Mouse (Mus musculus): ENCODE data around the gene Mesd.

The Mesd gene

GRCm38 (mm10) chr7:83939017-83939721 lies 54.9 kb downstream of the Mesd start:
- TF ChIP-seq GATA4 (IDR thresholded peaks at IDR 0.05; ENCODE audit: insufficient replicate concordance, low read length): no peak

- TF ChIP-seq GATA4 (IDR thresholded peaks at IDR 0.05; ENCODE audit: insufficient replicate concordance, low read length): no peak
Measured at GRCm38 (mm10) chr7:83940136-83940535, 55.9 kb downstream of the Mesd start.

- no peak for TF ChIP-seq GATA4 (IDR thresholded peaks at IDR 0.05; ENCODE audit: insufficient replicate concordance, low read length)
Measured at GRCm38 (mm10) chr7:83941701-83942101, 57.4 kb downstream of the Mesd start.

- TF ChIP-seq GATA4 (IDR thresholded peaks at IDR 0.05; ENCODE audit: insufficient replicate concordance, low read length): no peak
Measured at GRCm38 (mm10) chr7:83948743-83949142, 64.5 kb downstream of the Mesd start.

GRCm38 (mm10) chr7:83949662-83950061 lies 65.4 kb downstream of the Mesd start:
- TF ChIP-seq GATA4 (IDR thresholded peaks at IDR 0.05; ENCODE audit: insufficient replicate concordance, low read length): no peak
